Mouse (Mus musculus): Measurements from ENCODE around the gene Znrf2.

- TF ChIP-seq CTCF (IDR thresholded peaks at IDR 0.05; ENCODE audit: insufficient read depth, low read depth, low read length) (no peak), POLR2A (IDR thresholded peaks at IDR 0.05; ENCODE audit: insufficient read depth, low read depth, low read length) (no peak)
These were observed 14.4 kb upstream of the Znrf2 start for GRCm38 (mm10) chr6:54802348-54802747.

Measured in olfactory bulb, adult 2 months (tissue).